Mouse (Mus musculus) E14TG2a.4 (cell line): ENCODE measurements around the gene Arid2.
"Not testable (repeated sequence)": the region's sequence is repeated elsewhere in the genome, so short reads cannot be mapped to it uniquely, and the experiment has no call there.

Experiments
- H3K27me3 ChIP-seq: 2 replicates; pipeline ENCODE4 v1.6.1; 2014; ENCODE audit warnings: low read length, control low read depth; ENCODE audit not compliant: insufficient read depth
- H3K36me3 ChIP-seq: 2 replicates; pipeline ENCODE4 v1.6.1; 2014; ENCODE audit warnings: low read length, control low read depth; ENCODE audit not compliant: insufficient read depth
- H3K4me1 ChIP-seq: replicated peaks from 2 replicates; pipeline ENCODE4 v1.6.1; 2014; ENCODE audit warnings: low read depth, low read length, control low read depth
- H3K4me3 ChIP-seq: replicated peaks from 2 replicates; pipeline ENCODE4 v1.5.1; 2014; ENCODE audit warnings: mild to moderate bottlenecking, low read length
- H3K9me3 ChIP-seq: 2 replicates; pipeline ENCODE4 v1.6.1; 2014; ENCODE audit warnings: low read length, control low read depth
- CTCF ChIP-seq: conservative IDR thresholded peaks from 2 replicates; pipeline ENCODE4 v1.5.1; 2014; ENCODE audit warnings: low read length
- NANOG ChIP-seq: IDR thresholded peaks from 2 replicates; pipeline ENCODE4 v1.6.1; 2014; ENCODE audit warnings: borderline replicate concordance, low read length, mixed read lengths
- POU5F1 ChIP-seq: IDR thresholded peaks from 2 replicates; pipeline ENCODE4 v1.6.1; 2014; ENCODE audit warnings: low read length, borderline replicate concordance

The Arid2 gene

GRCm38 (mm10) chr15:96287369-96287975 lies at the start of gene Arid2:
Gene Arid2, plus strand, starts transcription at chr15:96287518.
- TF ChIP-seq NANOG (no peak), CTCF (no peak), POU5F1 (no peak)
- peaks cover 37% of the 10 kb centered on the region for H3K4me1 ChIP-seq

GRCm38 (mm10) chr15:96238071-96238470 lies 49.2 kb upstream of the Arid2 start:
- TF ChIP-seq NANOG (no peak), CTCF (no peak), POU5F1 (no peak)
- Histone ChIP-seq H3K4me1 (peaks cover 28% of the 10 kb centered on the region), H3K4me3 (no peak overlapping the region), H3K9me3 (peaks cover 38% of the 10 kb centered on the region), H3K27me3 (no peaks in the 10 kb centered on the region), H3K36me3 (peaks cover 2% of the 10 kb centered on the region)

More at GRCm38 (mm10) chr15:96287369-96287975, at the start of gene Arid2:
- Histone ChIP-seq H3K27me3 (no peaks in the 10 kb centered on the region), H3K36me3 (peaks cover 9% of the 10 kb centered on the region), H3K4me3 (peak within 1 kb of the TSS; percentile 92), H3K9me3 (no peaks in the 10 kb centered on the region)

- Histone ChIP-seq H3K4me3 (0 out of 2 replicates have a peak overlapping the region, but pooled peaks have one; percentile 10), H3K4me1 (peaks cover 36% of the 10 kb centered on the region), H3K27me3 (no peaks in the 10 kb centered on the region), H3K36me3 (peaks cover 2% of the 10 kb centered on the region), H3K9me3 (peaks cover 49% of the 10 kb centered on the region)
- TF ChIP-seq CTCF (no peak), POU5F1 (no peak), NANOG (no peak)
Measured at GRCm38 (mm10) chr15:96244171-96244570, 43.1 kb upstream of the Arid2 start.

- Histone ChIP-seq H3K4me3 (0 out of 2 replicates have a peak overlapping the region, but pooled peaks have one; percentile 10), H3K4me1 (peaks cover 31% of the 10 kb centered on the region), H3K9me3 (peaks cover 43% of the 10 kb centered on the region)
- not testable (repeated sequence) for H3K36me3 ChIP-seq, H3K27me3 ChIP-seq
- peak; percentile 92 for TF ChIP-seq NANOG
Measured at GRCm38 (mm10) chr15:96244715-96245114, 42.6 kb upstream of the Arid2 start.

- no peak for TF ChIP-seq NANOG
- no peak for TF ChIP-seq CTCF
- TF ChIP-seq POU5F1: no peak
- Histone ChIP-seq H3K36me3 (no peaks in the 10 kb centered on the region), H3K4me3 (peak overlapping the region; percentile 41), H3K9me3 (no peaks in the 10 kb centered on the region), H3K4me1 (peaks cover 42% of the 10 kb centered on the region), H3K27me3 (peaks cover 33% of the 10 kb centered on the region)
Measured at GRCm38 (mm10) chr15:96253827-96254226, 33.5 kb upstream of the Arid2 start.

- Histone ChIP-seq H3K4me1 (peaks cover 42% of the 10 kb centered on the region), H3K36me3 (no peaks in the 10 kb centered on the region), H3K9me3 (peaks cover 3% of the 10 kb centered on the region; the same call in 1 of the 2 replicates), H3K4me3 (peak overlapping the region; percentile 66), H3K27me3 (peaks cover 38% of the 10 kb centered on the region)
- TF ChIP-seq NANOG (no peak), CTCF (no peak), POU5F1 (no peak)
Measured at GRCm38 (mm10) chr15:96254356-96254755, 33.0 kb upstream of the Arid2 start.

- H3K9me3 ChIP-seq: peaks cover 18% of the 10 kb centered on the region
- no peaks in the 10 kb centered on the region for H3K36me3 ChIP-seq
- TF ChIP-seq POU5F1: no peak
- no peak for TF ChIP-seq CTCF
- no peak for TF ChIP-seq NANOG
- H3K27me3 ChIP-seq: peaks cover 60% of the 10 kb centered on the region
- H3K4me1 ChIP-seq: peaks cover 20% of the 10 kb centered on the region
- no peak overlapping the region for H3K4me3 ChIP-seq
Measured at GRCm38 (mm10) chr15:96257781-96258180, 29.5 kb upstream of the Arid2 start.

- H3K9me3 ChIP-seq: peaks cover 15% of the 10 kb centered on the region
- H3K4me1 ChIP-seq: peaks cover 19% of the 10 kb centered on the region
- peaks cover 62% of the 10 kb centered on the region for H3K27me3 ChIP-seq
- H3K36me3 ChIP-seq: no peaks in the 10 kb centered on the region
- TF ChIP-seq CTCF (no peak), NANOG (no peak), POU5F1 (no peak)
- H3K4me3 ChIP-seq: no peak overlapping the region
Measured at GRCm38 (mm10) chr15:96264614-96265013, 22.7 kb upstream of the Arid2 start.

- TF ChIP-seq CTCF: no peak
- Histone ChIP-seq H3K4me3 (no peak overlapping the region), H3K4me1 (peaks cover 36% of the 10 kb centered on the region), H3K27me3 (peaks cover 36% of the 10 kb centered on the region), H3K9me3 (no peaks in the 10 kb centered on the region), H3K36me3 (no peaks in the 10 kb centered on the region)
Measured at GRCm38 (mm10) chr15:96267933-96268332, 19.4 kb upstream of the Arid2 start.
